Mouse (Mus musculus): Measurements from ENCODE around the gene Cd19. TPM values are rescaled to one million over a fixed set of nuclear protein-coding genes. Genes with fewer than 3 reads are reported as not detected.
A peak's percentile ranks its signal among the peaks of the same experiment; 100 is the strongest.

The Cd19 gene
- total and polyA plus RNA-seq, 3 experiments: 132 to 234 (median 141) TPM

- TF ChIP-seq NRF1 (IDR thresholded peaks at IDR 0.05; ENCODE audit: low read depth, low read length) (peak; percentile 68), MYC (IDR thresholded peaks at IDR 0.05; ENCODE audit: low read depth, low read length) (peak; percentile 77; the same call in 1 of the 2 replicates), MEF2A (IDR thresholded peaks at IDR 0.05; ENCODE audit: borderline replicate concordance, low read depth, low read length) (peak; percentile 73; the same call in 1 of the 2 replicates), MAX (IDR thresholded peaks at IDR 0.05; ENCODE audit: low read length) (peak; percentile 99), ZMIZ1 (IDR thresholded peaks at IDR 0.05; ENCODE audit: low read depth, low read length) (0 out of 2 replicates have a peak, but pooled peaks have one; percentile 50), GABPA (IDR thresholded peaks at IDR 0.05; ENCODE audit: insufficient replicate concordance, low read depth, low read length) (no peak; the same call in 1 of the 2 replicates), BHLHE40 (IDR thresholded peaks at IDR 0.05; ENCODE audit: low read depth, low read length) (peak; percentile 94), KAT2A (IDR thresholded peaks at IDR 0.05; ENCODE audit: insufficient replicate concordance, low read length) (peak; percentile 73; the same call in 1 of the 2 replicates), USF1 (IDR thresholded peaks at IDR 0.05; ENCODE audit: low read depth, low read length) (peak; percentile 100), SIN3A (IDR thresholded peaks at IDR 0.05; ENCODE audit: low read length) (peak; percentile 99), JUND (conservative IDR thresholded peaks at IDR 0.05; ENCODE audit: low read depth, low read length) (peak; percentile 16; the same call in 1 of the 2 replicates), NELFE (IDR thresholded peaks at IDR 0.05; ENCODE audit: low read depth, low read length) (peak; percentile 69), HCFC1 (IDR thresholded peaks at IDR 0.05; ENCODE audit: low read depth, low read length) (peak; percentile 90), CTCF (conservative IDR thresholded peaks at IDR 0.05 in 1 of 2, IDR thresholded peaks at IDR 0.05 in 1 of 2; ENCODE audit: low read depth in 2 of 2, low read length in 2 of 2) (peak; percentile 42 to 97; a peak in 3 of 4 replicates), UBTF (IDR thresholded peaks at IDR 0.05; ENCODE audit: low read depth, low read length) (no peak), RCOR1 (conservative IDR thresholded peaks at IDR 0.05; ENCODE audit: low read depth, low read length) (peak; percentile 65; the same call in 1 of the 2 replicates)
These were observed 37.2 kb downstream of the Cd19 start, which contains the start of gene Spns1 (continued) for GRCm38 (mm10) chr7:126377278-126378158.

GRCm38 (mm10) chr7:126376903-126377277 is 37.8 kb downstream of the Cd19 start:
- Histone ChIP-seq H3K36me3 (replicated peaks in 1 of 2; ENCODE audit: control insufficient read depth in 1 of 2, insufficient read depth in 1 of 2, low read length in 1 of 2) (peaks cover 31 to 35% of the 10 kb centered on the region in 2 experiments), H3K4me1 (ENCODE audit: control insufficient read depth in 1 of 2, insufficient read depth in 2 of 2) (peaks cover 14 to 32% of the 10 kb centered on the region in 2 experiments), H3K4me3 (replicated peaks in 1 of 3; ENCODE audit: low read depth in 2 of 3, low read length in 2 of 3, poor library complexity in 1 of 3) (peak overlapping the region; percentile 93 to 100 (median 98)), H3K79me2 (replicated peaks; ENCODE audit: control insufficient read depth, extremely low read depth, insufficient read depth, poor library complexity, severe bottlenecking) (peaks cover 8% of the 10 kb centered on the region; the same call in 1 of the 2 replicates), H3K9me3 (replicated peaks; ENCODE audit: low read length) (no peaks in the 10 kb centered on the region), H3K4me2 (ENCODE audit: insufficient read depth, low read depth, poor library complexity, severe bottlenecking) (peak overlapping the region; percentile 94), H3K27me3 (replicated peaks) (no peaks in the 10 kb centered on the region), H3K27ac (ENCODE audit: insufficient read depth, low read depth) (peak overlapping the region; percentile 39; the same call in 1 of the 2 replicates), H3K9ac (ENCODE audit: insufficient read depth, low read depth) (peak overlapping the region; percentile 84)
- DNase-seq (ENCODE audit: extremely low read depth): no peak
- in situ Hi-C loops (cut with MboI; ENCODE audit: low pct_ligation_motif_present, low pct_unique_long_range_greater_than_20kb, low sequenced_read_pairs) (no loop called here), dilution Hi-C loops (cut with MboI; ENCODE audit: extremely low pct_ligation_motif_present, extremely low pct_unique_long_range_greater_than_20kb, low sequenced_read_pairs) (no loop called here)
- TF ChIP-seq ZNF384 (IDR thresholded peaks at IDR 0.05; ENCODE audit: low read depth, low read length) (no peak), ZMIZ1 (IDR thresholded peaks at IDR 0.05; ENCODE audit: low read depth, low read length) (no peak), CHD1 (IDR thresholded peaks at IDR 0.05; ENCODE audit: low read depth, low read length) (0 out of 2 replicates have a peak, but pooled peaks have one; percentile 41), NELFE (IDR thresholded peaks at IDR 0.05; ENCODE audit: low read depth, low read length) (no peak), ZC3H11A (IDR thresholded peaks at IDR 0.05; ENCODE audit: low read depth, low read length) (no peak), IRF4 (IDR thresholded peaks at IDR 0.05; ENCODE audit: low read depth, low read length) (no peak), CTCF (conservative IDR thresholded peaks at IDR 0.05 in 1 of 2, IDR thresholded peaks at IDR 0.05 in 1 of 2; ENCODE audit: low read depth in 2 of 2, low read length in 2 of 2) (no peak)
